Mouse (Mus musculus): ENCODE data around the gene Fry. TPM values are rescaled to one million over a fixed set of nuclear protein-coding genes. Genes with fewer than 3 reads are reported as not detected.
A peak's percentile ranks its signal among the peaks of the same experiment; 100 is the strongest.

The Fry gene
- polyA plus RNA-seq (2015; fragmentation: Nextera tagmentation; extraction: Ambion mirVana) = 9.8 and 11.1 TPM in 2 replicates

DNA sequence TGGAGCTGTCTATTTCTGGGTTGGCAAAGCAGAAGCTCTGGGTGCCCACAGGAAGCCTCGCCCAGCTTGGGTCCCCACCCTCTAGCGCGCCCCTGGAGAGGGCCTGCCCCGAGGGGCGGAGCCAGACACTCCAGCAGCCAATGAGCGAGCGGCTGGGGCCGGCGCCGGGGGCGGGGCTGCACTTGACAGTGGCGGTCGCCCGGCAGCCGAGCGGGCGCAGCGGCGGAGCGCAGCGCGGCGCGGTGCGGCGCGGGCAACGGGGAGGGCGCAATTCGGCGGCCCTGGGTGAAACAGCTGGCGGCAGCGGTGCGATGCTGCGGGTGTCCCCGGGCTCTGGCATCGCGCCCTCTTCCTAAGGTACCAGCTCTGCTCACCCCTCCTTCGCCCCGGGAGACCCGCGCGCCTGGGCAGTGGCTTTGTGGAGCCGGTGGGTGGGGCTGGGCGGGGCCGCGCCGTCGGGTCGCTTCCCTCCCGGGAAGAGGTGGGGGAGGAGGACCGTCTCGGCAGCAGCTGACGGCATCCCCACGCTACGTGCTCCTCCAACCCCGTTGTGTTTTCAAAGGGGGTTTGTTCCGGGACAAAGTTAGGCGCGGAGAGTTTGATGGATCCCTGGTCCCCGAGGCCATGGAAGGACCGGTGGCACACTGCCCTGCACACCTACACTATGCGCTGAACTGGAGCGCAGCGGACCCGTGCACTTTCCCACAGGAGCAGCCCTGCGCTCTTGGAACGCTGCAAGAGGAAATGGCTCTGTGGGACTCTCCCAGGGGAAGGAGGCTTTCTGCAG, at the start of gene Fry:
TSS of gene Fry (plus strand) at position 191 of the 787 bp plus-strand sequence.
- H3K36me3 ChIP-seq = no peaks in the 10 kb centered on the region
- peaks cover 29% of the 10 kb centered on the region for H3K4me1 ChIP-seq
- WGBS = 1% methylated on average over 66 of the region's 68 CpGs
- no peak within 1 kb of the TSS for H3K27ac ChIP-seq
- no peaks in the 10 kb centered on the region for H3K9me3 ChIP-seq
- peak within 1 kb of the TSS; percentile 63 for H3K9ac ChIP-seq
- peak within 1 kb of the TSS; percentile 77 for H3K4me2 ChIP-seq
- H3K4me3 ChIP-seq = peak within 1 kb of the TSS; percentile 70
- peak; percentile 92 for ATAC-seq (ENCODE audit: insufficient number of reproducible peaks, insufficient read depth, low FRiP score, low TSS enrichment, low read depth)
- H3K27me3 ChIP-seq = no peaks in the 10 kb centered on the region

DNA sequence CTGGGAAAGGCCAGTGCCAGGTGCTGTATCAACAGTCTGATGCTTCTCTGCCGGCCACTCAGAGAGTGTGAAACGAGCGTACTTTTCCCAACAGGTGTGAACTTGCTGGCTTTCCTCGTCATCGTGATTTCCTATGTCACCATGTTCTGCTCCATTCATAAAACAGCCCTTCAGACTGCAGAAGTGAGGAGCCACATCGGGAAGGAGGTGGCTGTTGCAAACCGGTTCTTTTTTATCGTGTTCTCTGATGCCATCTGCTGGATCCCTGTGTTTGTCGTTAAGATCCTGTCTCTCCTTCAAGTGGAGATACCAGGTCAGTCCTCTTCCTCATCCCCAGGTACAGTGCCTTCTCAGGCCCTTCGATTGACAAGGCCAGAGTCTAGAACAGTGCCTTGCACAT, 48.4 kb upstream of the Fry start:
- H3K27me3 ChIP-seq = no peaks in the 10 kb centered on the region
- no peaks in the 10 kb centered on the region for H3K9me3 ChIP-seq
- ATAC-seq (ENCODE audit: insufficient number of reproducible peaks, insufficient read depth, low FRiP score, low TSS enrichment, low read depth) = no peak
- H3K4me2 ChIP-seq = peak overlapping the region; percentile 36
- H3K4me1 ChIP-seq = 0 out of 2 replicates have a peak, but pooled peaks cover 3% of the 10 kb centered on the region
- no peak overlapping the region for H3K27ac ChIP-seq
- no peak overlapping the region for H3K9ac ChIP-seq
- H3K36me3 ChIP-seq = no peaks in the 10 kb centered on the region
- no peak overlapping the region for H3K4me3 ChIP-seq
- WGBS = 13% methylated on average over 10 of the region's 10 CpGs

DNA sequence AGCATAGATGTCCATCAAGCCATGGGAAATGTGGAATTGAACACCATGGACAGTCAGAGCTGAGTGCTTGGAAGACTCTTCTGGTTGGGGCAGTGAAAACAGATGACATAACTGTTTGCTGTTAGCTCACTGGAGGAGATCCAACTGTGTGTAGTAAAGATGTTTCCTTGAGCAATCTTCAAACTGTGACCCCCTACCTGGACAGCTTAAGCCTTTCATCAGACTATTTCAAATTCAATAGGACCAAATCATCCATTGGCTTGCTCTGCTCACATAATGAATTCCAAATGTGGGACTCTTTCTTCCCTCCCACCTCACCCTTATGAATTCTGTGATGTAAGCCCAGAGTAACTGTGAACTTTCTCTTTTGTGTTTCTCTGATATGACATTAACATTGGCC, 46.7 kb upstream of the Fry start:
- ATAC-seq (ENCODE audit: insufficient number of reproducible peaks, insufficient read depth, low FRiP score, low TSS enrichment, low read depth) = no peak
- H3K36me3 ChIP-seq = no peaks in the 10 kb centered on the region
- H3K27me3 ChIP-seq = no peaks in the 10 kb centered on the region
- no peak overlapping the region for H3K9ac ChIP-seq
- no peak overlapping the region for H3K4me3 ChIP-seq
- H3K27ac ChIP-seq = no peak overlapping the region
- H3K4me2 ChIP-seq = no peak overlapping the region
- 0 out of 2 replicates have a peak, but pooled peaks cover 3% of the 10 kb centered on the region for H3K4me1 ChIP-seq
- no peaks in the 10 kb centered on the region for H3K9me3 ChIP-seq

DNA sequence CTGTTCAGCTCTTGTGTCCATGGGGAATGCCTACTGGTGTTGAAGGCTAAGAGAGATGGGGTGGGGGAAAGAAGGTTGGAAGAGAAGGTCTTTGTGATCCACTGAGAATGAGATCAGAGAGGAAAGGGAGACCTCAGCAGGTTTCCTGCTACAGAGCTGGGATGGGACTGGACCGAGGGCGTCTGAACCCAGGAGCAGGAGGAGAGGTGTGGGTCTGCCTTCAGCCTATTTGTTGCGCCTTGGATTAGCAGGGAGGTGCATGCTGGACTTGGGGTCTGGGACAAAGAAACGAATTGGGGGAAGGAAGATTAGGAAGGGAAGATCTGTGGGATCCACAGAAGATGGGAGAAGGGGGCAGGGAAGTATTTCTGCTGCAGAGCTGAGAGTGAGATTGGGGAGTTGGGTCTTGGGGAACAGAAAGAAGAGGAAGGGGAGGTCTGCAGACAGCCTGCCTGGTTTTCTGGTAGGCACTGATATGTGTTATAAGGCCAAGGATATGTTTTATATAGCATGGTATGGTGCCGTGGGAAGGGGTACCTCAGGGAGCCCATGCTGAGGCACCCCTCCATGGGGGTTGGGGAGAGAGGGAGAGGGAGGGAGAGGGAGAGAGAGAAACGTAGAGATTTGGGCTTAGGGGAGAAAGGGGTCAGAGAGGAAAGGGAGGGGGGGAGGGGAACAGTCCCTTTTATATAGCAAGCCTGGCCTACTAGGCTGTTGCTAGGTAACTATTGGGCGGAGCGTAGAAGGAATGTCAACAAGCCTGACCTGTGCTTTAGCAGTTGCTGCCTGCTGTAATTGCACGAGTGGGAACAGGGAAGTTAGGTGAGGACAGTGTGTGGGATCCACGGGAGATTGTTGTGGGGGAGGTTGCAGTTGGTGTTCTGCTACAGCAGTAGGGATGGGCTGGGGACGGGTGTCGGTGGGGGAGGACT, 38.3 kb upstream of the Fry start:
- Histone ChIP-seq H3K36me3 (no peaks in the 10 kb centered on the region), H3K27me3 (no peaks in the 10 kb centered on the region), H3K4me2 (peak overlapping the region; percentile 36), H3K9ac (no peak overlapping the region), H3K4me3 (no peak overlapping the region), H3K27ac (no peak overlapping the region), H3K9me3 (no peaks in the 10 kb centered on the region), H3K4me1 (0 out of 2 replicates have a peak, but pooled peaks cover 7% of the 10 kb centered on the region)
- ATAC-seq (ENCODE audit: insufficient number of reproducible peaks, insufficient read depth, low FRiP score, low TSS enrichment, low read depth) = no peak
- 20% methylated on average over 12 of the region's 12 CpGs for WGBS

DNA sequence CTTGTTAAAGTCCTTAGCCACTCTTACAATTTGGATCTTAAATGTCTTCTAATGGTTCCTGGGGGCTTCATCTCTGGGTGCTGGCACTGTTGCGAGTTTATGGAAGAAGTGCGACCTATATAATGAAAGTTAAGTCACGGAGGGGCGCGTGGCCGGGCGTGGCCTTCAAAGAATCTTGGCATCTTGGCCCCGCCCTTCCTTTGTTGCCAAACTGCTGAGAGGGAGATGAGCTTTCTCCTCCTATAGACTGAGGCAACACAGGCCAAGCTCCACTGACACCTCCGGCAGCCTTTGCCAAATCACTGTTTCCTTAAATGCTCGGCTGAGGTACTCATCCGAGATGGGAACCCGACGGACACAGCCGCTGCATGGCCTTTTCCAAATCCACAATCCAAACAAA, 35.7 kb upstream of the Fry start:
- Histone ChIP-seq H3K4me2 (no peak overlapping the region), H3K27me3 (no peaks in the 10 kb centered on the region), H3K9ac (no peak overlapping the region), H3K4me3 (no peak overlapping the region), H3K9me3 (no peaks in the 10 kb centered on the region), H3K27ac (no peak overlapping the region), H3K4me1 (0 out of 2 replicates have a peak, but pooled peaks cover 7% of the 10 kb centered on the region), H3K36me3 (no peaks in the 10 kb centered on the region)
- 87% methylated on average over 14 of the region's 14 CpGs for WGBS
- ATAC-seq (ENCODE audit: insufficient number of reproducible peaks, insufficient read depth, low FRiP score, low TSS enrichment, low read depth) = no peak

DNA sequence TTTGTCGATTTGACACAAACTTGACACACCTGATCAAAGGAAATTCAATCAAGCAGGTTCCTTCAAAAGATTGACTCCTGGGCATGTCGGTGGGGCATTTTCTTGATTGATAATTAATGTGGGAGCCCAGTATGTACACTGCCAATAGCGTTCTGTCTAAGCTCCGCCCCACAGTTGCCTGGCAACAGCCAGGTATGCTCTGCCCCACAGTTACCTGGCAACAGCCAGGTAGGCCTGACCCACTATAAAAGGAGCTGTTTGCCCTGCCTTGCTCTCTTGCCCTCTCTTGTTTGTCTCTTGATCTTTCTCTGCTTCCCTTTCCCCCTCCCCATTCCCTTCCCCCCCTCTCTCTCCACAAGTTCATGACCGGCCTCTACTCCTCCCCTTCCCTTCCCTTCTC, 35.3 kb upstream of the Fry start:
- Histone ChIP-seq H3K27ac (no peak overlapping the region), H3K4me1 (0 out of 2 replicates have a peak, but pooled peaks cover 7% of the 10 kb centered on the region), H3K4me3 (no peak overlapping the region), H3K4me2 (no peak overlapping the region), H3K27me3 (no peaks in the 10 kb centered on the region), H3K36me3 (no peaks in the 10 kb centered on the region), H3K9ac (no peak overlapping the region), H3K9me3 (no peaks in the 10 kb centered on the region)
- ATAC-seq (ENCODE audit: insufficient number of reproducible peaks, insufficient read depth, low FRiP score, low TSS enrichment, low read depth) = no peak
- WGBS = 57% methylated on average over 5 of the region's 5 CpGs

DNA sequence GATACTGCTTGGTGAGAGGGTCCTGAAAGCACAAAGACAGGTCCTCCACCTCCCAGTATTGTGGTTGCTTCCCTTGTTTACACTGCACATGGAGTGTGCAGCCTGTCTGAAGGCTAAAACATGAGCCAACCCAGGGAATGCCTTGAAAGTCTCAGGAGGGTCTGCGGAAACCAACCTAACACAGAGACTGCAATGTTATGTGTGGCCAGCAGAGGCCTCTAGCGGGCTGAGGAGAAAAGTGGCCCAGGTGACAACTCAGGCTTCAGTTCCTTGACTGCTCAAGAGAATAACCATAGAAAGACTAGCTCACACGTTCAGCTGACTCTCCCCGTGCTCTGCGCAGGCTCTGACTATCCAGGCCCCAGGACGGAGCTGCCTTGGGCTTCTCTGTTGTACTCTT, 20.8 kb upstream of the Fry start:
- Histone ChIP-seq H3K4me2 (peak overlapping the region; percentile 27), H3K27ac (no peak overlapping the region), H3K9me3 (no peaks in the 10 kb centered on the region), H3K27me3 (peaks cover 5% of the 10 kb centered on the region; the same call in 1 of the 2 replicates), H3K9ac (no peak overlapping the region), H3K4me3 (no peak overlapping the region), H3K36me3 (no peaks in the 10 kb centered on the region), H3K4me1 (peaks cover 6% of the 10 kb centered on the region; the same call in 1 of the 2 replicates)
- WGBS = 4% methylated on average over 6 of the region's 6 CpGs
- 0 out of 2 replicates have a peak, but pooled peaks have one; percentile 32 for ATAC-seq (ENCODE audit: insufficient number of reproducible peaks, insufficient read depth, low FRiP score, low TSS enrichment, low read depth)

DNA sequence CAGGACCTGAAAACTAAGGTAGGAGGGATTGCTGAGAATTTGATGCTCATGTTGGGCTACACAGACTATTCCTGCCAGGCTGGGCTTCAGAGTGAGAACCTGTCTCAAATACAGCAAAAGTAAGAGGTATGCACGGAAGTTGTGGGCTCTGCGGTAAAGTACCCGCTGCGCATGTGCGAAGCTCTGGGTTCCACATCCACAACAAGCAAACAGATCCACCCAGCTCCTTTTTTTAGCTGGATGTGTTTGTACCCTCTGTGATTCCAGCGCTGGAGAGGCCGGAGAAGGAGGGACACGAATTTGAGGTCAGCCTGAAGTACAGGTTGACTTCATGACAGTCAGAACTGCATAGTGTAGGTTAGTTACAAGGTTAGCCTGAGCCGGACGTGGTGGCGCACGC, 19.7 kb upstream of the Fry start:
- no peak overlapping the region for H3K9ac ChIP-seq
- H3K4me1 ChIP-seq = peaks cover 6% of the 10 kb centered on the region; the same call in 1 of the 2 replicates
- 92% methylated on average over 12 of the region's 12 CpGs for WGBS
- no peak overlapping the region for H3K27ac ChIP-seq
- H3K36me3 ChIP-seq = no peaks in the 10 kb centered on the region
- peaks cover 5% of the 10 kb centered on the region; the same call in 1 of the 2 replicates for H3K27me3 ChIP-seq
- no peaks in the 10 kb centered on the region for H3K9me3 ChIP-seq
- no peak overlapping the region for H3K4me2 ChIP-seq
- no peak overlapping the region for H3K4me3 ChIP-seq
- no peak for ATAC-seq (ENCODE audit: insufficient number of reproducible peaks, insufficient read depth, low FRiP score, low TSS enrichment, low read depth)

DNA sequence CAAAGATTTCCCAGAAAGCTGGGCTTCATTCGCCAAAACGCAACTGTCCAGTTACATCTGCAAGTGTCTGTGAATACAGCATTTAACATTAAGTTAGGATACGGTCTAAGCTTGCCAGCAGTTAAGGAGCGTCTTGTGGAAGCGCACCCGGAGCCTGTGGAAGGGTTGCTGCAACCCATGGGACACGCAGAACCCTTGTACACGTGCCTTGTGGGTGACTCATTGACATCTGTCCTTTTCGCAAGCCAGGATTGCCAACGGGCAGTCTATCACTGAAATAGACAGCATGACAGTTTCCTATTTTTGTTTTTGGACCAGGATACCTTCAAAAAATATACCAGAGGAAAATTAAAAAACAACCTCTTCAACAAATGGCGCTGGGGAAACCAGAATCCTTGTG, 16.7 kb upstream of the Fry start:
- no peaks in the 10 kb centered on the region for H3K9me3 ChIP-seq
- WGBS = 81% methylated on average over 11 of the region's 11 CpGs

DNA sequence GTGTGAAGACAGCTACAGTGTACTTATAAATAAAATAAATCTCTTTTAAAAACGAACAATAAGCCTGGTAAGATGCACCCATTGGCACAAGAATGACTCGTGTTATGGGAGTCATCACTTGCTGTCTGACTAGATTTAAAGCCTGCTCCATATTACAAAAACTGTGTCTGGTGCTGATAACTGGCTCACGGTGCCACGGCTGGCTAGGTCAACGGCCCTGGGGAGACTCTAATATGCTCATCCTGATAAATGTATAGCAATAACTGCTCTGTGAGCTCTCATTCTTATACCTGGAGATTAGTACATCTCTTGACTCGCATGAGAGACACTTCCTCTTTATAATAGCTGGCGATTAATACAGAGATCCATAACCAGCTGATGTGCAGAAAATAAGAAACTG, 12.1 kb upstream of the Fry start:
- H3K27ac ChIP-seq = no peak overlapping the region
- H3K27me3 ChIP-seq = no peaks in the 10 kb centered on the region
- WGBS = 88% methylated on average over 7 of the region's 7 CpGs
- no peak overlapping the region for H3K4me3 ChIP-seq
- no peak for ATAC-seq (ENCODE audit: insufficient number of reproducible peaks, insufficient read depth, low FRiP score, low TSS enrichment, low read depth)
- no peaks in the 10 kb centered on the region for H3K4me1 ChIP-seq
- no peaks in the 10 kb centered on the region for H3K36me3 ChIP-seq
- no peaks in the 10 kb centered on the region for H3K9me3 ChIP-seq
- H3K9ac ChIP-seq = no peak overlapping the region
- H3K4me2 ChIP-seq = no peak overlapping the region

More for the DNA sequence above, 16.7 kb upstream of the Fry start:
- ATAC-seq (ENCODE audit: insufficient number of reproducible peaks, insufficient read depth, low FRiP score, low TSS enrichment, low read depth) = no peak
- H3K9ac ChIP-seq = no peak overlapping the region
- peaks cover 6% of the 10 kb centered on the region; the same call in 1 of the 2 replicates for H3K4me1 ChIP-seq
- H3K27ac ChIP-seq = no peak overlapping the region
- H3K27me3 ChIP-seq = peaks cover 5% of the 10 kb centered on the region; the same call in 1 of the 2 replicates
- H3K4me3 ChIP-seq = no peak overlapping the region
- no peak overlapping the region for H3K4me2 ChIP-seq
- H3K36me3 ChIP-seq = no peaks in the 10 kb centered on the region

DNA sequence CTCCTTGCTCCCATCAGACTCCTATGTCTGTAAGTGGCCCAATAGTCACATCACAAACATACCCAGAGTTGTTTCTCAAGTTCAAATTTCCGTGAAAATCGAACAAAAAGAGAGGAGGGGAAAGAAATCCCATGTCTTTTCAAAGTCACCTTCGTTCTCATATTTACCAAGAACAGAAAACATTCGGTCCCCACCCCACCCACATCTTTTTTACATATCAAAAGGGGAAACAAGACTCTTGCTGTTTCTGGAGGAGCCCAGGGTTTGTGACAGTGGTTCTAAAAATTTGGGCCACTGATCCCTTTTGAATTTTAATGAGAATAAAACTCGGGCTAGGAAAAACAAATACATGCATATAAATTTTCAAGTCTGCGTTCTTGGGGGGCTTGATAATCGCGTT, 7.2 kb upstream of the Fry start:
- WGBS = 42% methylated on average over 8 of the region's 8 CpGs
- ATAC-seq (ENCODE audit: insufficient number of reproducible peaks, insufficient read depth, low FRiP score, low TSS enrichment, low read depth) = no peak
- no peaks in the 10 kb centered on the region for H3K9me3 ChIP-seq
- no peak overlapping the region for H3K4me2 ChIP-seq
- H3K27ac ChIP-seq = no peak overlapping the region
- H3K9ac ChIP-seq = no peak overlapping the region
- H3K4me1 ChIP-seq = peaks cover 16% of the 10 kb centered on the region
- no peaks in the 10 kb centered on the region for H3K27me3 ChIP-seq
- H3K36me3 ChIP-seq = no peaks in the 10 kb centered on the region
- no peak overlapping the region for H3K4me3 ChIP-seq

All from embryonic facial prominence, embryonic 13.5 days (tissue).